Mouse (Mus musculus) olfactory bulb, adult 2 months (tissue): Measurements from ENCODE around the gene Snapc5. TPM values are rescaled to one million over a fixed set of nuclear protein-coding genes. Genes with fewer than 3 reads are reported as not detected.
A peak's percentile ranks its signal among the peaks of the same experiment; 100 is the strongest.

Source experiments
- H3K27ac ChIP-seq: fragments of 200-500 bp; 2 replicates; pipeline ENCODE4 v1.5.1; 2012; ENCODE audit warnings: low read depth, low read length; ENCODE audit not compliant: insufficient read depth
- H3K4me1 ChIP-seq: fragments of 200-500 bp; 2 replicates; pipeline ENCODE4 v1.6.1; 2012; ENCODE audit warnings: low read length; ENCODE audit not compliant: control insufficient read depth, insufficient read depth
- H3K4me3 ChIP-seq: fragments of 200-500 bp; 2 replicates; pipeline ENCODE4 v1.5.1; 2012; ENCODE audit warnings: mild to moderate bottlenecking, low read depth, low read length, moderate library complexity; ENCODE audit not compliant: insufficient read depth
- CTCF ChIP-seq: fragments of 200-500 bp; IDR thresholded peaks from 2 replicates; pipeline ENCODE4 v1.5.1; 2012; ENCODE audit warnings: low read depth, mild to moderate bottlenecking, low read length, moderate library complexity; ENCODE audit not compliant: insufficient read depth
- POLR2A ChIP-seq: fragments of 200-500 bp; IDR thresholded peaks from 2 replicates; pipeline ENCODE4 v1.6.1; 2012; ENCODE audit warnings: mild to moderate bottlenecking, low read depth, low read length, moderate library complexity; ENCODE audit not compliant: insufficient read depth
- WGBS: fragments of 180-500 bp; shearing (Covaris S2); methylation state at CpG from one replicate; pipeline ENCODE4 v1.1.7; 2018; 5-methylcytosine and 5-hydroxymethylcytosine counted together
- polyA plus RNA-seq: library from polyadenylated mRNA; stranded (reverse); fragments of >200 nt; gene quantifications from 2 replicates; pipeline ENCODE4 v1.2.4, GENCODE M21; 2012; ENCODE audit warnings: low replicate concordance; ENCODE audit not compliant: missing spikeins, insufficient read depth, insufficient read length

Gene Snapc5
- polyA plus RNA-seq, 1 experiment = not detected

GRCm38 (mm10) chr9:64219305-64219704 is 40.2 kb downstream of the Snapc5 start:
- WGBS = 13% methylated on average over 1 of the region's 1 CpGs
- Histone ChIP-seq H3K4me3 (no peak overlapping the region), H3K27ac (peak overlapping the region; percentile 95), H3K4me1 (peaks cover 17% of the 10 kb centered on the region)
- no peak for TF ChIP-seq POLR2A
- TF ChIP-seq CTCF = no peak

- WGBS = 53% methylated on average over 10 of the region's 10 CpGs
- no peak overlapping the region for H3K4me3 ChIP-seq
- peaks cover 17% of the 10 kb centered on the region for H3K4me1 ChIP-seq
- TF ChIP-seq POLR2A = no peak
- TF ChIP-seq CTCF = no peak
- peak overlapping the region; percentile 95 for H3K27ac ChIP-seq
These were observed 40.8 kb downstream of the Snapc5 start for GRCm38 (mm10) chr9:64219772-64220420.

- H3K4me1 ChIP-seq = peaks cover 16% of the 10 kb centered on the region
- no peak overlapping the region for H3K4me3 ChIP-seq
- TF ChIP-seq CTCF = no peak
- peak overlapping the region; percentile 72 for H3K27ac ChIP-seq
- WGBS = 82% methylated on average over 1 of the region's 1 CpGs
These were observed 41.5 kb downstream of the Snapc5 start for GRCm38 (mm10) chr9:64220603-64221002.

- TF ChIP-seq CTCF = no peak
- no peak for TF ChIP-seq POLR2A
- H3K4me1 ChIP-seq = peaks cover 13% of the 10 kb centered on the region
- 50% methylated on average over 4 of the region's 4 CpGs for WGBS
- H3K4me3 ChIP-seq = no peak overlapping the region
- H3K27ac ChIP-seq = 0 out of 2 replicates have a peak overlapping the region, but pooled peaks have one; percentile 53
These were observed 42.4 kb downstream of the Snapc5 start for GRCm38 (mm10) chr9:64221480-64221879.

GRCm38 (mm10) chr9:64222098-64222497 is 43.0 kb downstream of the Snapc5 start:
- no peak overlapping the region for H3K4me3 ChIP-seq
- H3K27ac ChIP-seq = peak overlapping the region; percentile 53
- TF ChIP-seq CTCF = no peak
- no peak for TF ChIP-seq POLR2A
- peaks cover 13% of the 10 kb centered on the region for H3K4me1 ChIP-seq
- WGBS = 38% methylated on average over 2 of the region's 2 CpGs

GRCm38 (mm10) chr9:64225805-64226204 is 46.7 kb downstream of the Snapc5 start:
- Histone ChIP-seq H3K4me3 (no peak overlapping the region), H3K27ac (no peak overlapping the region), H3K4me1 (peaks cover 16% of the 10 kb centered on the region)
- TF ChIP-seq POLR2A (no peak), CTCF (no peak)

GRCm38 (mm10) chr9:64227736-64228135 is 48.7 kb downstream of the Snapc5 start:
- Histone ChIP-seq H3K4me1 (peaks cover 28% of the 10 kb centered on the region), H3K4me3 (no peak overlapping the region), H3K27ac (peak overlapping the region; percentile 54; the same call in 1 of the 2 replicates)
- WGBS = 51% methylated on average over 12 of the region's 12 CpGs
- TF ChIP-seq CTCF = no peak
- TF ChIP-seq POLR2A = no peak

- no peak for TF ChIP-seq CTCF
- no peak for TF ChIP-seq POLR2A
- H3K4me3 ChIP-seq = no peak overlapping the region
- H3K27ac ChIP-seq = peak overlapping the region; percentile 60
- peaks cover 28% of the 10 kb centered on the region for H3K4me1 ChIP-seq
These were observed 49.9 kb downstream of the Snapc5 start for GRCm38 (mm10) chr9:64228972-64229371.

- H3K4me3 ChIP-seq = no peak overlapping the region
- TF ChIP-seq POLR2A (no peak), CTCF (no peak)
- H3K27ac ChIP-seq = peak overlapping the region; percentile 90
- peaks cover 29% of the 10 kb centered on the region for H3K4me1 ChIP-seq
- whole genome bisulfite sequencing = 19% methylated on average over 5 of the region's 5 CpGs
These were observed 52.1 kb downstream of the Snapc5 start for GRCm38 (mm10) chr9:64231171-64231570.
